Mouse (Mus musculus) kidney, postnatal 25 days (tissue): Measurements from ENCODE around the gene Trak1.
A peak's percentile ranks its signal among the peaks of the same experiment; 100 is the strongest.

Experiments used
- DNase-seq, 2 experiments: peaks; one replicate each; pipeline ENCODE4 v3.0.0; 2021; ENCODE audit warnings: mixed read lengths in 2 of 2

Gene Trak1

GRCm38 (mm10) chr9:121373107-121373506 lies 75.8 kb downstream of the Trak1 start:
- DNase-seq: no peak

- no peak for DNase-seq
Measured at GRCm38 (mm10) chr9:121373512-121373911, 76.2 kb downstream of the Trak1 start.

- DNase-seq: peak; percentile 64 to 71
Measured at GRCm38 (mm10) chr9:121374076-121374863, 77.0 kb downstream of the Trak1 start.

DNA sequence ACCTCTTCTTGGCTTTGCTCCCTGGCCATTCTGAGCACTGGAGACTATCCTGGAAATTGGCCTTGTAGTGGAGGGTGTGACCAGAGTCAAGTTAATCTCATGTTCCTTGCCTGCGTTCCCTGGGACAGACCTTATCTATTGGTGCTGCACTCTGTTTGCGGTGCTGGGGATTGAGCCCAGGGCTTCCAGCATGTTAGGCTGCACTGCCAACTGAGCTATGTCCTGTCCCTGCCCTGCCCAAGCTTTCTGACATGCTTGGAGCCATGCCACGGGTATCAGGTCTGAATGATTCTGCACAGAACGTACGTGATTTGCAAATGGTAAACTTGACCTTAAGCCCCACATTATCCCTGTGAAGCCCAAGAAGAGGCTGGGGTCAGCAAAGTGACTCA lies 77.6 kb downstream of the Trak1 start:
- DNase-seq: no peak

- peak; percentile 81 to 87 for DNase-seq
Measured at GRCm38 (mm10) chr9:121376094-121376493, 78.8 kb downstream of the Trak1 start.

DNA sequence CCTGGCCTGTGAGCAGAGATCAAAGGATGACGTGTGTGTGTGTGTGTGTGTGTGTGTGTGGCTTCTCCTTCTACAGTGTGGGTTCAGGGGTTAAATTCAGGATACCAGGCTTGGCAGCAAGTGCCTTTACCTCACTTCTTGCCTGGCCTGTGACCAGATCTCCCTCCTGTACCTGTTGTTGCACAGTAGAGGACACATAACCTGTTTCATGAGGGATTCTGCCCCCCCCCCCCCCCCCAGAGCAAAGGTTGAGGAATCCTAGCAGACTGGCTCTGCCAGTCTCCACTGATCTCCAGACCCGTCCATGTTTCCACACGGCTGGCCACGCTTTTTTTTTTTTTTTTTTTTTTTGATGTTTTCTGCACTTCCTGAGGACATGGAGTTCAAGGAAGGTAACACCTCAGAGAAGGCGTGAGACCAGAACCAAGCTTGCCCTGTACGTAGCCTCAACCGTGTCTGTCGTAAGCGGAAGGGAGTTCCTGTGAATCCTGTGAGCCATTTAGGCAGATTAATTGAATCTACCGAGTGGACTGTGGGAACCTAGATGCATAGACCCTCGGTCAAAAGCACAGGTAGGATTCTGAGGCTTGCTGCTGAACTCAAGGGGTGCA lies 83.1 kb downstream of the Trak1 start:
- DNase-seq: peak in 1 of 2 experiments; percentile 87

DNA sequence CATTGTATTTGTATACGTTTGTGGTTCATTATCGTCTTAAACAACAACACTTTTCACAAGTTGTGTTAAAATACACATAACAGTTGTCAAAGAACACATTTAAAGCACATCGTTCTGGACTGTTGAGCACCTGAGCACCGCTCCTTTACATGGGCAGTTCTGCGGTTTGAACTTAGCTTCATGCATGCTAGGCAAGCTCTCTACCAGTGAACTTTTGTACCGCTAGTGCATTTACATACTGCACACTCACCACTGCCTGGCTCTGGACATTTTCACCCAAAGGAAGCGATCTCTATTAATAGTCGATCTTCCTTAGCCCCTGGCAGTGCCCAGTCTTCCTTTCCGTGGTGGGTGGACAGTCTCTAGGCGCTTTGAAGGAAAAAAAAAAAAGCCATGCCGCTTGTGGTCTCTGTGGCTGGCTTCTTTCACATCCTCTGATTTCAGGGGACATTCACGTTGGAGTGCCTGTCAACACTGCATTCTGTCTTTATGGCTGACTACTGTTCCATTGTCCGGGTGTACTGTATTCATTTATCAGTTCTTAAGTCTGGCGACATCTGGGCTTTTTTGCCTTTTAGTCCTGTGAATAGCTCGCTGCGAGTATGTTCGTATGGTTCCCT lies 84.5 kb downstream of the Trak1 start:
- DNase-seq: peak in 1 of 2 experiments; percentile 62

DNA sequence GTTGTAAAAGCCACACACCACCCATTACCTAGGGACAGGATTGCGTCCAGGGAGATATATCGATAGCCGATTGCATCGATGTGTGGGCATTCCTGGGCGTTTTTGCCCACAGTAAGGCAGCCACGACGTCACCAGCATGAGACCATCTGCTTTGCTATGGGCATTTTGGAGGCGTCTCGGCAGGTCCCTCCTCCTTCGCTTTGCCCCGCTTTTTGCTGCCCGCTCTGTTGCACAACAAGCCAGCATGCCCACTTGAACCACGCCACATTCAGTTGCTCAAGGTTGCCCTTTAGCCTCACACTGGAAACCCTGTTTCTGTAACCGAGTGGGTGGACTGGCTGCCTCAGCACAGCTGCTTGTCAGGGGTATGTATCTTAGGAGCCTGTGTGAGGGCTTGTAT lies 85.3 kb downstream of the Trak1 start:
- DNase-seq: peak; percentile 66 to 91

DNA sequence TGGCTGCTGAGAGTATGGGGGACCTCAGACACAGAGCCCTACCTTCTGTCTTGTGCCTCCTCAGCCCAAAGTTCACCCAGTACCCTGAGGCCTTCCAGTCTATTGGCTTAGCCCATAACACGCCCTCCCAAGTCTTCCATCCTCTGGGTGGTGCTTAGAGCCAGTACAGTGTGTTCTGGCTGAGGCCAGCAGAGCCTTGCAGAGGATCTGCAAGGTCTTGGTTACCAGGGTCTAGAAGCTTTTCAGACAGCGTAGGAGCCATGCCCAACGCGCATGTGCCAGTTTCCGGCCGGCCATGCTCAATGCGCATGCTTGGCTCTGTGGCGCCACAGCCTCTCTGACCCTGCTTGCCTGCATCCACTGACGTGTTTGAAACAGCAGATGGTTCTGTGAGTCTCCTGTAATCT lies 85.9 kb downstream of the Trak1 start:
- DNase-seq: peak; percentile 62 to 91

DNA sequence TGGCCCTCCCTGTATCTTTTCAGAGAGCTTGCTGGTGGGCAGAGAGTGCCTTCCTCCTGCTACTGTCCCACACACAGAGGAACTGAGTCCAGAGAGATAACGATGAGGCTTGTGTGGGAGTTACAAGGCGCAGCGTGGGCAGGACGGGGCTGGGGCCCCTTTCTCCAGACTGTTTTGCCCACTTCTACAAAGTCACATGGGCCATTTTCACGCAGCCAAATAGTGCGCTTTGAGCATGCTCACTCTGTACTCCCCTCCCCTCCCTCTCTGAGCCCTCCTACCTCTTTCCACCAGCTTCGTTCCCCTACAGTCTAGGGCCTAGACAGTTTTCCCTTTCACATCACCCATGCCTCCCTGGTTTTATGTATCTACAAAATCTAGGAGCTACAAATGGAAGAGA lies 87.3 kb downstream of the Trak1 start:
- no peak for DNase-seq

DNA sequence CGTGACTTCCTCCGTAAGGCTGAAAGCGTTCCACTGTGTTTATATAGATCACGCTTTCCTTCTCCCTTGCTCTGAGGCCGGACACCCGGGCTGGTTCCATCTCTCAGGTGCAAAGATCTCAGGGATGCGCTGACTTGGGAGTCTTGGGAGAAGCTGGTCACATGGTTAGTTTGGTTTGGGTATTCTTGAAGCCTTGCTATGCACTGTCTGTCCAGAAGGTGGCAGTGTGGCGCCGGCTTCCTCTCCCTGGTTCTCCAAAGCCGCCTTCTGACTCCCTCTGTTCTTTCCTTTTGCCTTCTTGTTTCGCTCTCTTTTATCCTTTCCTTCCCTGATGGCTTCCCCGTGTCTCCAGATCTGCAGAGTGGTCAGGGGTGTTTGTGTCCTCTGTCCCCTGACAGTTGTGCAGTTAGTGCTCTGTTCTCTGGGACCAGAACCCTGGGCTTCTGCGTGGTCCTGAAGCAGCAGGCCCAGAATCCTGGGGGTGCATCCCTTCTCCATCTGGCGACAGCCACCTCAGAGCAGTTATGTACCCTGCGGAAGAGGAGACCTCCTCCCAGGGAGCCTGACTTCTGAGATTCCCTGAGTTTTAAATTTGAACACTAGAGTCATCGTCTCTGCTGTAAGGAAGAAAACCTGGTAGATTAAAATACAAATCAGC lies 87.9 kb downstream of the Trak1 start:
- peak; percentile 88 for DNase-seq

DNA sequence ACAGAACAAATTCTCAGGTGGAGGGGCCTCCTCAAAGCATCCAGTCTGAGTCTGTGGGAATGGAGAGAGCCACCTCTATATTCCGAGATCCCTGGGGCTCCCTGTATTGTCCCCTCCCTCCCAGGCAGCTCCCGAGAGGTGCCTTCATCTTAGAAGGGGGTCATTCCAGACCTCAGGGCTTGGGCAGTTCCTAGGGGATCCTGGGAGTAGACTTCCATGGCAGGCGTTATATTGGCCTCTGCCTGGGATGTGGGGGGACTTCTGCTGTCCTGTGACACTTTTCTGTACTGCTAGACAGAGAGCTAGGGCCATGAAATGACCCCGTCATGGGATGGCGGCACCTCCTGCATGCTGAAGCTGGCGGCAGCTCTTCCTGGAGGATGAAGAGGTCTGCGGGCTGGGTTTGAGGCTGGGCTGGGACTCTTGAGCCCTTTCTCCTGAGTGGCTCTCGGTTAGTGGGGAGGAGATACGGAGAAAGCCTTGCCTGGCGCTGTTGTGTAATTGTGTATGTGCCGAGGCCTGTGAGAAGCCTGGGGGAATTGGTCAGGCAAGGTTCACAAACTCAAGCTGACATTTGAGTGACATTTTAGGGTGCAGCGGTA lies 88.5 kb downstream of the Trak1 start:
- no peak for DNase-seq

DNA sequence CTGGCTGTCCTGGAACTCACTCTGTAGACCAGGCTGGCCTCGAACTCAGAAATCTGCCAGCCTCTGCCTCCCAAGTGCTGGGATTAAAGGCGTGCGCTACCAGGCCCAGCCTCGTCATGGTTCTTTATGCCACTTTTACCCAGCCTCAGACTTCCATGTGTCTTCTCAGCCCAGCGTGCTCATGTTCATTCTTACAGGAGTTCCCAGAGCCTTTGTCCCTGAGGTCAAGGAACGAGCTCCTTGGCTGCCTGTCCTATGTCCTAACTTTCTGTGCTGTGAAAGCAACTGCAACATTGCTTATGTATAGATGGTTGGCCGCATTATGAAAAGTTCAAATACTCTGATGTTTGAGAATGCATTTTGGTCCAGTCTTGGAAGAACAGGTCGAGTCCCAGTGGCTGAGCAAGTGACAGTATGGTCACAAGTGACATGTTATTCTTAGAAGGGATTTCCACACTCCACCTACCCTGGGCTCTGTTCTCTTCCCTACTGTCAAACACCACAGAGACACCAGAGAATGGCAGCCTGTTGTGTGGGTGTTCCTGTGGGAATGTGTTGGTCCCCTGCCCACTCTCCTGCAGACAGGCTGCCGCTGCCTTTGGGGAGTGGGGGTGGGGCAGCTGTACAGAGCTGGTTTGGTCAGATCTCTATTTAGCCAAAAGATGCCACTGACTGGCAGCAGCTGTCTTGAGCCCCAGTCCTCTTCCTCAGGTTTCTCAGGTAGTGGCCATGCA lies 90.4 kb downstream of the Trak1 start:
- peak in 1 of 2 experiments; percentile 67 for DNase-seq

GRCm38 (mm10) chr9:121388273-121388931 lies 91.1 kb downstream of the Trak1 start:
- peak in 1 of 2 experiments; percentile 64 for DNase-seq

DNA sequence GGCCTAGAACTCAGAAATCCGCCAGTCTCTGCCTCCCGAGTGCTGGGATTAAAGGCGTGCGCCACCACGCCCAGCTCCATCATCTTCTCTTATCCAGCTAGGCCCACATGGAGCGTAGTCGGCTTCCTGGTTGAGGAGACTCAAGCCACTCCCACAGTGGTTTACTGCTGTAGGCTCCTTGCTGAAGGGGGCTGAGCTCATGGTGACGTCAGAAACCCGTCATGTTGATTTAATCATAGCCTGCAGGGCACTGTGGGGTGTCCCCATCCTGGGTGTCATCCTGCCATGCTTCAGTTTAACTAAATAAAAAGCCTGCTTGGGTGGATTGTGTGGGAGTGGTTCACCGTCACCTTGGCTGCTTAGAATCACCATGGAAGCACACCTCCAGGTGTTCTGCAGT lies 92.0 kb downstream of the Trak1 start:
- DNase-seq: peak in 1 of 2 experiments; percentile 42

- no peak for DNase-seq
Measured at GRCm38 (mm10) chr9:121391898-121392297, 94.6 kb downstream of the Trak1 start.

GRCm38 (mm10) chr9:121392427-121392826 lies 95.1 kb downstream of the Trak1 start:
- peak; percentile 68 to 85 for DNase-seq

DNA sequence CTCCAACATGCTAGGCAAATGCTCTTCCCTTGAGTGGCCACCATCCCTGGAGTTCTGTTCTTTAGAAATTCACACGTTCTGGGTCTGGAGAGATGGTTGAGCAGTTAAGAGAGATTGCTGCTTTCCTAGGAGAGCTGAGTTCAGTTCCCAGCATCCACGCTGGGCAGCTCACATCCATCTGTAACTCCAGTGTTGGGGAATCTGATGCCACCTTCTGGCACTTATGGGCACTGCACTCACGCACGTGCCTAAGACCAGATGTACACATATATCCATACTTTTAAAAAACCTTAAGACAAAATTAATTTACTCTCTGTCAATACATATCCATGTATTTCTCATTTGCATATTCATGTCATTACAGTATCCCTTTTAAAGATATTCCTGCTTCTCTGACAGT lies 95.8 kb downstream of the Trak1 start:
- DNase-seq: no peak

DNA sequence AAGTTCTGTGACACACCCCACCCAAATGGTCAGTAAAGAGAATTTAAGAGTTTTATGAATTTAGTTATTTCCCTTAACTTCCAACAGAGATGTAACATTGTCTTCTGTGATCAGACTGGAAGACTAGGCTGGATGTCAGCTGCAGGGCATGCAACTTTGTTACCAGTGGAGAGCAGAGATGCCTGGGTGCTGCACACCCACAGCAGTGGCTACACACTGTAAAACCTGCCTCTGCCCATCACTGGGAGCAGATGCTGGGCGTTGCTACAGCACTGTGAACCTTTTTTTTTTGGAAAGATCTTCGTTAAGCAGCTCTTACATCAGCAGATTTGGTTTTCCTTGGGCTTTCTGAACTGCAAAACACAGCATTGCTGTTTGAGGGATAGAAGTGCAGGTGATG lies 97.6 kb downstream of the Trak1 start:
- no peak for DNase-seq

GRCm38 (mm10) chr9:121395812-121396211 lies 98.5 kb downstream of the Trak1 start:
- no peak for DNase-seq

GRCm38 (mm10) chr9:121398100-121398760 lies 100.9 kb downstream of the Trak1 start:
- no peak for DNase-seq
